Comparison of ENCODE assay signal across 8 mouse cellular contexts in the genomic region with DNA sequence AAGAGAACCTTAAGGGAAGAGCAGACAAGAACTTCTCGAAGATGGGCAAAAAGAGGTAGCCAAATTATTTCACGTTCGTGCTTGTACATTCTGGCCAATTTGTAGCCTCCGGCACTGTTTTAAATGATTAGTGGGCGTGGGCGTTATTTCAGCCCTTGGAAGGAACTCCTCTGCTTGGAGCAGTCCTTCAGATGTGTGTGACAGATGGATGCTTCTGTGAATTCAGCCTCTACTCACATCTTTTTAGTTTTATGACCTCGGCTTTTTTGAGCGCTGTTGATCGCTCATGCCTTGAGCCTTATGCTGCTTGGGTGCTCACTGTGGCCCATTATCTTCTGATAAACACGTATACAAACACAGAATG. TPM values are rescaled to one million over a fixed set of nuclear protein-coding genes. Genes with fewer than 3 reads are reported as not detected.
DNase-seq lines count a peak whose midpoint lies in the region; ATAC-seq and TF ChIP-seq lines count a peak whose summit lies in the region.

No protein-coding gene starts in this region.

- TF ChIP-seq EP300 in CH12.LX (IDR thresholded peaks at IDR 0.05; ENCODE audit: low read length) = no peak

- no peaks in the 10 kb centered on the region for H3K36me3 ChIP-seq in CH12.LX (replicated peaks in 1 of 2; ENCODE audit: control insufficient read depth in 1 of 2, insufficient read depth in 1 of 2, low read length in 1 of 2)
- H3K36me3 ChIP-seq in forebrain, postnatal 0 days (ENCODE audit: insufficient read depth) = no peaks in the 10 kb centered on the region
- H3K36me3 ChIP-seq in macrophage (ENCODE audit: inconsistent target) = no peaks in the 10 kb centered on the region

- H3K27me3 ChIP-seq in CH12.LX (replicated peaks) = no peaks in the 10 kb centered on the region
- H3K27me3 ChIP-seq in forebrain, postnatal 0 days (ENCODE audit: insufficient read depth, low read length) = no peaks in the 10 kb centered on the region

- DNase-seq in frontal cortex, postnatal 14 days (ENCODE audit: low spot score in 2 of 2) = no peak
- DNase-seq in CH12.LX (ENCODE audit: extremely low read depth) = no peak
- DNase-seq in forebrain, postnatal 0 days = no peak
- DNase-seq in natural killer cell, adult 2 months (ENCODE audit: low spot score in 2 of 2) = no peak
- no peak for DNase-seq in c-Kit-positive CD71-positive TER-119-positive erythroid progenitor cells, embryonic 14.5 days (ENCODE audit: low spot score)
- no peak for DNase-seq in left cerebral cortex, adult 11 months (ENCODE audit: low spot score)

- no peak overlapping the region for H3K4me2 ChIP-seq in CH12.LX (ENCODE audit: insufficient read depth, low read depth, poor library complexity, severe bottlenecking)
- peak overlapping the region; percentile 100 for H3K4me2 ChIP-seq in forebrain, postnatal 0 days (ENCODE audit: low read depth)

- no peaks in the 10 kb centered on the region for H3K4me1 ChIP-seq in CH12.LX (ENCODE audit: control insufficient read depth in 1 of 2, insufficient read depth in 2 of 2)
- no peaks in the 10 kb centered on the region for H3K4me1 ChIP-seq in forebrain, postnatal 0 days (ENCODE audit: insufficient read depth)

- H3K9me3 ChIP-seq in CH12.LX (replicated peaks; ENCODE audit: low read length) = no peaks in the 10 kb centered on the region
- no peaks in the 10 kb centered on the region for H3K9me3 ChIP-seq in forebrain, postnatal 0 days (ENCODE audit: low read length)

- H3K27ac ChIP-seq in CH12.LX (ENCODE audit: insufficient read depth, low read depth) = no peak overlapping the region
- no peak overlapping the region for H3K27ac ChIP-seq in forebrain, postnatal 0 days (ENCODE audit: low read depth, low read length)
- peak overlapping the region; percentile 22 for H3K27ac ChIP-seq in macrophage

- WGBS in forebrain, postnatal 0 days = 19% methylated on average over 10 of the region's 10 CpGs
- 22% methylated on average over 10 of the region's 10 CpGs for WGBS in macrophage (ENCODE audit: missing documents)

- no peak for TF ChIP-seq POLR2A in CH12.LX (IDR thresholded peaks at IDR 0.05; ENCODE audit: low read depth, low read length)

- dilution Hi-C loops in CH12.LX (cut with MboI; ENCODE audit: extremely low pct_ligation_motif_present, extremely low pct_unique_long_range_greater_than_20kb, low sequenced_read_pairs) = no loop called here

- TF ChIP-seq RAD21 in CH12.LX (IDR thresholded peaks at IDR 0.05; ENCODE audit: low read depth, low read length) = no peak

- H3K9ac ChIP-seq in CH12.LX (ENCODE audit: insufficient read depth, low read depth) = peak overlapping the region; percentile 35
- H3K9ac ChIP-seq in forebrain, postnatal 0 days = peak overlapping the region; percentile 60

- peaks cover 6% of the 10 kb centered on the region for H3K79me2 ChIP-seq in CH12.LX (replicated peaks; ENCODE audit: control insufficient read depth, extremely low read depth, insufficient read depth, poor library complexity, severe bottlenecking)
- peaks cover 51% of the 10 kb centered on the region for H3K79me2 ChIP-seq in macrophage (ENCODE audit: inconsistent target)

- in situ Hi-C loops in CH12.LX (cut with MboI; ENCODE audit: low pct_ligation_motif_present, low pct_unique_long_range_greater_than_20kb, low sequenced_read_pairs) = no loop called here

- ATAC-seq in frontal cortex, adult (ENCODE audit: low TSS enrichment) = peak; percentile 8
- ATAC-seq in forebrain, postnatal 0 days = 0 out of 2 replicates have a peak, but pooled peaks have one; percentile 4

- H3K4me3 ChIP-seq in CH12.LX (replicated peaks in 1 of 3; ENCODE audit: low read depth in 2 of 3, low read length in 2 of 3, poor library complexity in 1 of 3) (peak overlapping the region in 2 of 3 experiments; percentile 28 to 62), macrophage (ENCODE audit: inconsistent target) (peak overlapping the region; percentile 72)
- peak overlapping the region; percentile 56 for H3K4me3 ChIP-seq in forebrain, postnatal 0 days (ENCODE audit: low read depth, low read length)

- no peak for TF ChIP-seq CTCF in CH12.LX (conservative IDR thresholded peaks at IDR 0.05 in 1 of 2, IDR thresholded peaks at IDR 0.05 in 1 of 2; ENCODE audit: low read depth in 2 of 2, low read length in 2 of 2)
- TF ChIP-seq CTCF in forebrain, postnatal 0 days (IDR thresholded peaks at IDR 0.05; ENCODE audit: low read depth) = no peak

TF ChIP-seq in CH12.LX, 34 proteins besides CTCF, POLR2A, EP300 and RAD21:
- TF ChIP-seq CHD1 (IDR thresholded peaks at IDR 0.05; ENCODE audit: low read depth, low read length) (no peak), MEF2A (IDR thresholded peaks at IDR 0.05; ENCODE audit: borderline replicate concordance, low read depth, low read length) (no peak), NELFE (IDR thresholded peaks at IDR 0.05; ENCODE audit: low read depth, low read length) (no peak), BHLHE40 (IDR thresholded peaks at IDR 0.05; ENCODE audit: low read depth, low read length) (no peak), ZNF384 (IDR thresholded peaks at IDR 0.05; ENCODE audit: low read depth, low read length) (no peak), JUN (IDR thresholded peaks at IDR 0.05; ENCODE audit: insufficient read depth, low read depth, low read length) (no peak), E2F4 (IDR thresholded peaks at IDR 0.05; ENCODE audit: insufficient replicate concordance, low read depth, low read length) (no peak), ZMIZ1 (IDR thresholded peaks at IDR 0.05; ENCODE audit: low read depth, low read length) (no peak), MXI1 (IDR thresholded peaks at IDR 0.05; ENCODE audit: low read depth, low read length) (no peak), CHD2 (IDR thresholded peaks at IDR 0.05; ENCODE audit: low read length) (no peak), NRF1 (IDR thresholded peaks at IDR 0.05; ENCODE audit: low read depth, low read length) (no peak), IRF4 (IDR thresholded peaks at IDR 0.05; ENCODE audit: low read depth, low read length) (no peak), TCF12 (IDR thresholded peaks at IDR 0.05; ENCODE audit: low read depth, low read length) (no peak), KAT2A (IDR thresholded peaks at IDR 0.05; ENCODE audit: insufficient replicate concordance, low read length) (no peak), ZKSCAN1 (IDR thresholded peaks at IDR 0.05; ENCODE audit: borderline replicate concordance, low read depth, low read length) (no peak), USF2 (conservative IDR thresholded peaks at IDR 0.05; ENCODE audit: low read depth, low read length) (no peak), SIN3A (IDR thresholded peaks at IDR 0.05; ENCODE audit: low read length) (no peak), MYC (IDR thresholded peaks at IDR 0.05; ENCODE audit: low read depth, low read length) (no peak; the same call in 1 of the 2 replicates)

RNA-seq across cellular contexts. Expression of gene Abcb1b, which starts 0.8 kb away (rescaled TPM):
- 14.2 and 16.1 TPM in 2 replicates for total RNA-seq in CH12.LX (2012; rRNA removed)
- total RNA-seq in CH12.LX (2014; rRNA removed) = 1.5 and 1.8 TPM in 2 replicates
- polyA plus RNA-seq in CH12.LX (2012; ENCODE audit: insufficient read length, low read depth) = 1.2 and 1.5 TPM in 2 replicates
- 0.77 and 1.5 TPM in 2 replicates for total RNA-seq in forebrain, postnatal 0 days (2014; rRNA removed)
- polyA plus RNA-seq in forebrain, postnatal 0 days (2015; fragmentation: Nextera tagmentation; extraction: Ambion mirVana) = 0.52 and 0.65 TPM in 2 replicates
- total RNA-seq in macrophage (2018; cell fraction: chromatin; rRNA removed) = 100 to 1,000 TPM in 9 of 26 experiments, 10 to 100 TPM in 17; 28.5 to 227 (median 75.3) TPM
- total RNA-seq in macrophage (2018; cell fraction: cytosol; rRNA removed) = 10 to 100 TPM in 21 of 26 experiments, 1 to 10 TPM in 5; 8.4 to 37.5 (median 23.2) TPM
- 100 to 1,000 TPM in 5 of 26 experiments, 10 to 100 TPM in 21; 17.6 to 132 (median 54.1) TPM for total RNA-seq in macrophage (2018; cell fraction: nucleus; rRNA removed)
- polyA plus RNA-seq in macrophage (2018) = 26.2 to 37.3 TPM (median 28.9 TPM) in 3 replicates

Comparison
In these comparisons a context has a peak if more than half of its experiments do, and no peak if none do; other contexts are left out.
1. RNA of gene Abcb1b, which starts 0.8 kb away (polyA plus RNA-seq): 26.2 to 37.3 TPM in macrophage; 1.2 to 1.5 TPM in CH12.LX and 0.52 to 0.65 TPM in forebrain, postnatal 0 days; every median in the first group is over 10 times any median in the second.
2. Peak in every context shown above with its lines, with median percentiles within 50 percentile points of each other: H3K4me3 ChIP-seq.